Mouse (Mus musculus): Measurements from ENCODE around the gene Gm49673.
"Not testable (repeated sequence)": the region's sequence is repeated elsewhere in the genome, so short reads cannot be mapped to it uniquely, and the experiment has no call there.

Gm49673 gene

DNA sequence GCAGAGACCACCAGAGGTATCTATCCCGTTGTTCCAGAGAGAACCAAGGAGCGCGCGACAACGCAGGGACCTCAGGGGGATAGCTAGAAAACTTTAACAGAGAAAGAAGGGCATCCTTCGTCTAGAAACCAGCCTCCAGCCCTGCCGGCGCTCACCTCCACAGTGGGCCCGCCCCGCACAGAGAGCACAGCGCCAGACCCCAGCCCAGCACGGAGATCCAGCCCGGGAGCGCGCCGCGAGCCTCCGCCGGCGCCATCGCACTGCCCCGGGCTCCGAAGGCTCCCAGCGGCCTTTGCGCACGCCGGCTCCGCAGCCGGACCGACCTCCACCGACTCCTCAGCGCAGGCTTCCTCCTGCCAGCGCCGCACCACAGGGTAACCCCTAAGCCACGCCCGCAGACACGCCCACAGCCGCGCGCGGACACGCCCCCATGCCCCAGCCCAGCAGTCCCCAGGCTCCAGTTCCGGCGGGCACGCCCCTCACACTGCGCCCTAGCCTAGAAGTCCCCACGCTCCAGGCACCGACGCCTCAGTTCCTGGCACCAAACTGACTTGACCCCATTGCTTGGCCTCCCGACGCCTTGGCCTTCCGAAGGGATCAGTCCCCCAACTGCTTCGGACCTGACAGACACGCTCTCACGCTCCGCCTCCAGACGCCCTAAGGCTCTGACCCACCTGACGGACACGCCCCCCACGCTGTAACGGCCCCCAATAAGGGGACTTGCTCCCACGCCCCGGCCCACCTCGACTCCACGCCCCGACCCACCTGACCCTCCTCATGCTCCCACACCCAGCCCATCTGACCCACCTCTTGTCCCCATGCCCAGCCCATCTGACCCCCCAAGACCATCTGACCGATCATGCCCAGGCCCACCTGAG, at the start of gene Gm49673, which contains the start of gene Rnaset2a:
Gm49673 (minus strand) TSS at position 350 of the 878 bp plus-strand sequence.
Rnaset2a (minus strand) TSS at position 659 of the 878 bp plus-strand sequence.
- DNase-seq (ENCODE audit: low spot score), result not testable (repeated sequence)

DNA sequence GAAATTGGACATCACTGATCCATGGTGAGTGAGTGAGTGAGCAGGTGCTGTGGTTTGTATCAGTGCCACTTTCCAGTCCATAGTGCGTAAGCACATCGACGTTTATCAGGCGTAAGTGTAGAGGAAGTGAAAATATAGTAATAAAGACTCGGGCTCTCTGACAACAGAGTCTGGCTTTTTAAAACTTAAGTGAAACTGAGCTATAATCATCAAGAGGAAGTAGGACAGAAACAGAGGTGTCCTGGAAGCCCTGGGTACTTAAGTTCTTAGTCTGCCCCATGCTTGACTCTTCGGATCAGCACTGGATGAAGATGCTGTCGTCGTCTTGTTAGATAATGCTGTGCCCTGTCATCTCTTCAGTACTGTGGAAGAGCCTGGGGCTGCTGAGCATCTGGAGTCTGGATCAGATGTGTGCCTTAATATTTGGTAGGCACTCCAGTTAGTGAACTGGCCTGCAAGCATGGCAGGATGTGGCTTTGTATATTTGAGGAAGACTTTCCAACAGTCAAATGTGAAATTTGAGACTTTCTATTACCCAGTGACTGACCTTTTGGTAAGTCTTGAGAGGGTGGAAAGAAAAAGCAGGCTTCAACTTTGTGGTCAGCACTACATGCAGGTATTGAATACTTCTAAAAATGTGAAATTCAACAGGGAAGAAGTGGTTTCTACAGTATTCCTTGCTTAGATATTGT, 48.2 kb upstream of the Gm49673 start:
- DNase-seq (ENCODE audit: low spot score), result peak; percentile 14

DNA sequence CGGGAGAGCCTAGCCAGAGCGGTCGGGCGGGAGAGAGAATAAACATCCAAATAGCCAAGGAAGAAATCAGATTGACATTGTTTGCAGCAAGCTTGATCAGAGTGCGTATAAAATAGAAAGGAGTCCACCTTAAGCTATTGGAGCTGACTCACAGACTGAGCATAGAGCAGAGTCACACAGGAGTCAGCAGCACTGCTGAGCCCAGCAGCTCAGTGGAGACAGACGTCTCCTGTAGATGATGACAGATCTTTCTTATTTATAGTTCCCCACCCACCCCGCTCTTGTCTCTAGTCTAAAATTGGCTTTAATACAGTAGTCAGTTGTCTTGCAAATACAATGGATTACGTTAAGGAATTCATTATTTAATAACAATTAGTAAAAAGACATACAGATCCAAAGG, 46.1 kb upstream of the Gm49673 start:
- DNase-seq (ENCODE audit: low spot score), result no peak

DNA sequence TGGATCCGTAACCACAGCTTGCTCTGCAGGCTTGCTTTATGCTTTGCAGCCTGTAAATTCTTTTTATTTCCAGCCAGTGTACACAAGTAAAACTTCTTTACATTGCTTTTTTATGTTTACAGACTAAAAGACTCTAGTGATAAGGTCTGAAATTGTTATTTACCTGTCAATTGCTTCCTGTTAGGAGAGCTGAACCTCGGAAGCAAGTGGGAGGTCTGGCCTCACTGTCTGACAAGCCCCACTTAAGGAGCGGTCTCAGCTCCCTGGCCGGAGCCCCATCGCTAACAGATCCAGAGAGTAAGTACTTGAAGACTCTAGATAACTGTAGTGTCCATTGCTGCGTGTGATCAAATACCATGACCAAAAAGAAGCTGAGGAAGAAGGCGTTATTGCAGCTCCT, 36.6 kb upstream of the Gm49673 start:
- DNase-seq (ENCODE audit: low spot score), result no peak

DNA sequence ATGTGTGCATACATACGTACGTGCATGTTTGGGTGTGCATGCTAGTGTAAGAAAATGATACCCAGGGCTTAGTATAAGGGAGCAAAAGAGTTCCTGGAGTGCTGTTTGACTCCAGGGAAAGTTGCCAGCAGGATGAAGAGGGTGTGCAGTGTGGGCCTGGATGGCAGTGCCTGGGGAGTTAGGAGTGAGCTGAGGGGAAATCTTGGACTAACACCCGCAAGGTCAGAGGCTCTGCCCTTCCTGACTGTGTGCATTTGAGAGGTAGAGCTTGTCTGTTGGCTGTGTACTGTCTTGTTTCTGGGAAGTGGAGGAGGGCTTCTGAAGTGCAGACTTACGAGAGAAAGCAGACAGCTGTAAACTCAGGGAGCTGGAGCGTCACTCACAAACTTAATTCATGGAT, 36.2 kb upstream of the Gm49673 start:
- DNase-seq (ENCODE audit: low spot score), result no peak

DNA sequence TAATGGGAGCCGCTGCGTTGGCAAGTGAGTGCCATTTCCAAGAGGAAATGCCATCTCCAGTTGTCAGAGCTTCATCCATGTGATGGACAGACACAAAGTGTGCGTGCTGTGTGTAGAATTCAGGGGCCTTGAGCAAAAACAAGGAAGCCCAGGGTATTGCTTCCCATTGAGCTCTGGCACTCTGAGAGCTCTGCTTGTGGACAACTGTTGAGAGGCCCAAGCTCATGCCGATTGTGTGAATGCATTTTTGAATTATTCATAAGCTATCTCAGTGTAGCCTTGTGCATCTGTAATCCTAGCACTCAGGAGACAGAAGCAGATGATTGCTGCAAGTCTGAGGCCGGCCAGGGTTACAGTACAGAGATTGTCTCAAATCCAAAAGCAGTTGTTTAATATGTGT, 29.5 kb upstream of the Gm49673 start:
- no peak for DNase-seq (ENCODE audit: low spot score)

DNA sequence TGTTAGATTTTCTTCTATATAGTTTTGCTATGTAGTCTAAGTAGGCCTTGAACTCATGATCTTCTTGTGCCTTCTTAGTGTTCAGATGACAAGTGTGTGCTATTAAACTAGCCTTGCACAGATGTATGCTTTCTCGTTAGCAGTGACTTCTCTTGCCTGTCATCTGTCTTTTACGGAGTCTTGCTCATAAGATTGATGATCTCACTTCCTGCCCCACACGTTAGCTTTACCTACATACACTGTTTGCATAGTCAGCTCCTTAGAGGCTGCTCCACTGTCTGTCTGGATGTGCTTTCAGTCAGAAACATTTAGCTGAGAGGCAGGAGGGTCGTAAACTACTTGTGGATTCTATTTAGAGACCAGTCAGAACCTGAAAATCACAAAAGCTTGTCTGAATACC, 23.5 kb upstream of the Gm49673 start:
- DNase-seq (ENCODE audit: low spot score), result no peak

DNA sequence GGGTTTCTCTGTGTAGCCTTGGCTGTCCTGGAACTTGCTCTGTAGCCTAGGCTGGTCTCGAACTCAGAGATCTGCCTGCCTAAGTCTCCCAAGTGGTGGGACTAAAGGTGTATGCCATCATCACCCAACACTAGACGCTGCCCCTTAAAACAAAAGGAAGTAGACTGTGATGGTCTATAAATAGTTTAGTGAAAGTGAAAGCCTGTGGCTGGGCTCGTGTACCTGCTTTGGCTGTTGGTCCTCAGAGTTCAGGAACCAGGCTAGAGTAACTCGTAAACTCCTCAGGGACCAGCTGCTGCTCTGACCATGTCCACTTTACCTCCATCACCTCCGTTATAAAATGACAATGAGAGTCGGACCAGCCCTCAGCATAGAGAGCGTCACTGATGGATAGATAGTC, 22.7 kb upstream of the Gm49673 start:
- no peak for DNase-seq (ENCODE audit: low spot score)

DNA sequence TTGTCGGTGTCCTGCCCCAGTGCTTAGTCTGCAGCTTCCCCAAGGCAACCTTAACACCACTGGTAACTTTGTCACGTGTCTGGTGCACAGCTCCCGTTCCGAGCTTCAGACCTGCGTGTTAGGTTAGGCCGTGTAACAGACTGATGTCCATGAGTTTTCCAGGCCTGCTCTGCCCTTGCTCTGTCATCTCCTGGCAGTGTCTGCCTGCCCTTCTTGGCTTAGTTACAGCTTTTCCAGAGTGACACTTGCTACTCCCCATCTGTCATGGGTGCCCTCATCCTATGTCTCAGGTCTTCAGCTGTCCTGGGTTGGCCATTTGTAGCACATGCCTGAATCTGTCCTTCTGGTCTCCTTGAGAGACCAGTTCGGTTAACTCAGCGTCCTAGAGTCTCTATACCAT, 19.8 kb upstream of the Gm49673 start:
- not testable (repeated sequence) for DNase-seq (ENCODE audit: low spot score)

DNA sequence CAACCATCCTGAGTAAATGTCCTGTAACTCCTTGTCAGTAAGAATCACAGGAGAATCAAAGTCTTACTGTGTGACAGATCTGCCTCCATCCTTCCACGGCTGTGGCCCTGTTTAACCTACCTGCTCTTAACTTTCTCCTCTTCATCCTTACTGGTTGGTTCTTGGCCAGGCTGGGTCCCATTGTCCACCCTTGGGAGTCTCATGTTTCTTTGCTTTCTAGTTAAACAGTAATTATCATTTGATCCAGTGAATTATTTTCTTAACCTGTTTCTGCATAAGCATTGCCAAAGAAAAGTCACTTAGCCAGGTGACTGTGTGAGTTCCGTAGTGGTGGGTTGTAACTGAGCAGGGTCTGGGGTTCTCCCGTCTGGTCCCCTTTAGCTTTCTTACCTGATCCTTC, 18.9 kb upstream of the Gm49673 start:
- not testable (repeated sequence) for DNase-seq (ENCODE audit: low spot score)

DNA sequence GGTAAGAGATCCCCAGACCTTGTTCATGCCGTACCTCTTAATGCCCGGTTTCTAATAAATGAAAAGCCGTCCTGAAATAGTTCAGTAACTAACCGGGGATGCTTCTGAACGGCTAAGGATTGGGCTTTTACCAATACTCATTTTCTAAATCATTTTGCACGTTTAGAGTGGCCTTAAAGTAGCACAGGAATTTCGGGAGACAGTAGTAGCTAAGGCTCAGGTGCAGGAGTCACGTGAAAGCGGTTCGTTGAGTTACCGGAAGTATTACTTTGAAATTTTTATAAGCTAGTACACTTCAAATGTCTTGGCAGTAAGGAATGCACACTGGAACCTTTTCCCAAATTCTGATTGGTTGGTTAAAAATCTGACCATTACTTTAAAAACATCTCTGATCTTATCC, 18.4 kb upstream of the Gm49673 start:
- DNase-seq (ENCODE audit: low spot score), result not testable (repeated sequence)

DNA sequence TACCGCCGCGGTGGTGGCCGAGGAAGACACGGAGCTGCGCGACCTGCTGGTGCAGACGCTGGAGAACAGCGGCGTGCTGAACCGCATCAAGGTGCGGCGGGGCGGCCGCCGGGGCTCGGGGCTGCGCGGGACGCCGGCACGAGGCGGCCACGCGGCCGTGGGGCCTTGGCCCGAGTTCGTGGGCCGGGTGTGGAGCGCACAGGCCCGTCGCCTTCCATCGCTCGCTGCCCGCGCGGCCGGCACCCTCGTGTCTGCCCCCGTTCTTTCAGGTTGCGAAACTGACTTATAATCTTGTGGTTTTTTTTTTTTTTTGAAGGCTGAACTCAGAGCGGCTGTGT, 18.0 kb upstream of the Gm49673 start:
- DNase-seq (ENCODE audit: low spot score), result not testable (repeated sequence)

DNA sequence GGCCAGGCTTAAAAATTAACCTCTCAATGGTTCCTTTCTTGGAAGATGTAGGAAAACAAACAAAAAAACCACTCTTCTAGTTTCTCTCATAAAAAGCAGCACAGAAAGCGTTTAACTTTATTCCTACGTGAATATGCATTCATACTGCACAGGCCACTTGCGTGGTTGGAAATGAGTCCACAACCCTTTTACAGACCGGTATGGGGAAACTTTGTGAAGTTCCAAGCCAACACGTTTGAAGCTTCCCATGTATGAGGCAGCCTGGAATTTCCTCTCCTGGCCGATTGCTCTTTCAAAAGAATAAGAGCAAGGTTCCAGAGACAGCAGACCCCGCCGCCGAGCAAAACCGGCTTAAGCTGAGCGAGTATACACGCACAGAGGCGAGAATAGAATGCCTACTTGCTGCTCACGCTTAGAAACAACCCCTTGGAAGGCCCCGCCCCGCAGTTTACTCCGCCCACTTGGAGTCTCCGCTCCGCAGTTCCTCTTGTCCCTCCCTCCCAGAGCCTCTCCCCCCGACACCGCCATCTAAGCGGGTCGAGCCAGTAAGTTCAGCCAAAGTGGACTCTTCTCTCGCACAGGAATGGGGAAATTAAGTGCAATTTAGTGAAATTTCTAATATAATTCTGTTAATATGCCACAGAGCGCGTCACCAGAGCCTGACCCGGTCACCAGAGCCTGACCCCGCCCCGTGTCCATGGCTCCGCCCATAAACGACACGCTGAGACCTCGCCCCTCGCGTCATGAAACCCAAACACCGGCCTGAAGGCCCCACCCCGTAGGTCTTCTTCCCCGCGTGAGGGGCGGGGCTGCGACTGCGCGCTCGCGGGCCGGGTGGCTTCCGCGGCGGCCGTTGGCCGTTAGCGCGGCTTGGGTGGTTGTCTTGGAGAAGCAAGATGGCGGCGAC, 17.4 kb upstream of the Gm49673 start, which contains the start of gene Fgfr1op:
Fgfr1op (plus strand) TSS at position 801 of the 907 bp plus-strand sequence.
- peak; percentile 51 for DNase-seq (ENCODE audit: low spot score)

DNA sequence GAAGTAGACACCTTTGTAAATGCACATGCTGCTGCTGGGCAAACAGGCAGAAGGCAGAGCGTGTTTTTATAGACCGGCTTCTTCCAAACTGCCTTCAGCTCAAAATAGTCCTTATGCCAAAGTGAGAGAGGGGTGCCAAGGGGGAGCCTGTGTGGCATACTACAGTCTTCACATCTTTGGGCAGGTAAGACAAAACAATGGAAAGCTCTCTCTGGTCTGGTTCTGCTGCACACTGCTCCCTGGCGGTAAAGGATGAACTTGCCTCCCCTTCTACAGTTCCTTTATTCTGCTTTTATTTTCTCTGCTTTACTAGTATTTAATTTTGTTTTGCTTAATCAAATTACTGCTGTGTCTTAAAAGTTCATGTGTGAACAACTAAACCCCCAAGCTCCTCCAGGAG, 13.4 kb upstream of the Gm49673 start:
- peak; percentile 43 for DNase-seq (ENCODE audit: low spot score)

DNA sequence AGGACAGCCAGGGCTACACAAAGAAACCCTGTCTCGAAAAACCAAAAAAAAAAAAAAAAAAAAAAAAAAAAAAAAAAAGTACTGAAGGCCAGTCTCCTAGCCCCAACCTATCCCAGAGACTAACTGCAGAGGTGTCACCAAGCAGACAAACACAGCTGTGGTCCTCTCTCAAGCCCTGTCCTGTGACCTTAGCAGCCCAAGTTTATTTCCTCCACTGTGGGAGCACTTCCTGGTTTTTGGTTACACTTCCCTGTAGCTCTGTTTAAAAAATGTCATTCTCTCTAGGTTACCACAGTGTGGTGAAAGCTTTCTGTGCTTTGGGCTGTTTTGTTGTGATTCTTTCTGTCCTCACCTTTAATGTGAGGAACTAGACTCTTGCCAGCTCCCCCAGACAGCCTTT, 11.0 kb upstream of the Gm49673 start:
- not testable (repeated sequence) for DNase-seq (ENCODE audit: low spot score)

DNA sequence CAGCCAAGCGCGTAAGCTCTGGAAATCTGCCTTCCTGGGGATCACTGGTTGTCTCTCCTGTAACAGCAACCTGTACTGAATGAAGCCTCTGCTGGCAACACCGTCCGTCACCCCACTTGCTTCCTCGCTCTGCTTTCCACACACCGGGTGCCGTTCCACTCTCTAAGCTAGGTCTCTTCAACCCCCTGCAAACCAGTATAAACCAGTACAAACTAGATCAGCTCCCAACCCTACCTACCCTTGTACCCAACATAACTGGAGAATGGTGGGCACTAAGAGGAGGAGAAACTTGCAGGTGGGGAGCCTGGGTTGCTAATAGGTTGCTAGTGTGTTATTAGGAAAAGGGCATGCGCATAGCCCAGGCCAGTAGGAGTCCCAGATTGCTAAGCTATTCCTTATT, 8.4 kb upstream of the Gm49673 start:
- DNase-seq (ENCODE audit: low spot score), result not testable (repeated sequence)

DNA sequence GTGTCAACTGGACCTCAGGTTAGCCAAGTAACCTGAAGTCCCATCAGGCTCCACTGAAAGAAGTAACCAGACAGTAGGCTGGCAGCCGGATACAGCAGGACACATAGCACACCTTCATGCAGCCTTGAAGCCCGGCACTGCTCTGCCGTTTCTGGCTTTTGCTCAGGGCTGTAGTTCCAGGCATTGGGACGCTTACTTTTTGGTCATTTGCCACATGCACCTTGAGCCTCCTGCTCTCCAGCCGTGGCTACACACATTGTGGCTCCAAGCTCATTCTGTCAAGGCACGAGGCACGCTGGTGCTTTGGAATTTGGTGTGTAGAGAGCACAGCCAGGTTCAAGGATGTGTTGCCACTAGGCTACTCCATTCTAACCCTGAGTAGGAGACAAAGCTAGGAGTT, 7.4 kb upstream of the Gm49673 start:
- not testable (repeated sequence) for DNase-seq (ENCODE audit: low spot score)

DNA sequence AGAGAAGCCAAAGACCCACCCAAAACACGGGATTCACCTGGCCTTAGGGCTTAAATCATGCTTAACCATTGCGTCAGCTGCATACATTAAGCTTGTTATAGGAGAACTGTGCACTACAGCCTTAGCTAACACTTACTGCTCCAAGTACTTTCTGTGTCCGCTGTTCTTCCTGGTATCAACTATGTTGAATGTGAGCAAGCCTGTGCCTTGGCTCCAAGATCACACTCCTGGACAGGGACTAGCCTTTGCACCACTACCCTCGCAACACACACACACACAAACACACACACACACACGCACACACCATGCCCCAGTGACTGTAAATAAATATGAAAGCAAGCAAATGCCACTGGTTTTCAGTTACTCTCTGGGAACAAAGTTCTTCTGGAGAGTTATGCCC, 657 bp downstream of the Gm49673 start:
- DNase-seq (ENCODE audit: low spot score), result not testable (repeated sequence)

DNA sequence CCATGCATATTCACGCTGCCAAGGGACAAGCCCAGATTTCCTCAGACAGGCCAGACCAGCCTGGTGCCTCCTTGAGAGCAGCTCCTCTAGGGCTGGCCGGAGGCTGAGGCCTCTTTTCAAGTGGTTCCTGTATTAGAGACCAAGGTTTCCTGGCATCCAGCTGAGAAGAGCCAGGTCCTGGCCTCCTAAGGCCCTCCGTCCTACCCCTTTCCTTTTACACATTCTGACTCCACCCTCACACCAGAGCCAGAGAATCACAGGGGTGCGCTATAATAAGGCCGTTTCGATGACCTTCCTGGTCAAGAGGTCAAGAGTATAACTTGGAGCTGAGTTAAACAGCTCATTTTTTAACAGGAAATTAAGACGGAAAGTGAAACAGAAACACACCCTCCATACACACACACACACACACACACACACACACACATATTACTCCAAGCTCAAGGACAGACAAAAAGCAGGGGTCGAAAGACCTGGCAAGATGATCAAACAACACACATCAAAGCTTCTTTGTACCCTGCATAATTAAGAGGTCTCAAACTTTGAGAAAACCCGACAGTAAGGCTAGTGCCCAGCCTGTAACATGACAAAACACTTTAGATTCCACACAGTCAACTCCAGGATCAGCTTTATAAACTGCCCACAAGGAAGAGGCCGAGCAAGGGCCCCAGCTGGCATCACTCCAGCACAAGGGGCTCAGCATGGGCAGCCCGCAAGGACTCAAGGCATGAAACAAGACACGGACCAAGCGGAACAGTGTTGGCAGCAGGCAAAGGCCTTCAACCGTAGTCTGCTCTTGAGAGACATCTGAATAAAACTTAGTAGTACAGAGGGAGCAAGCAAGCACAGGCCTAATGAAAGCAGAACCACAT, 3.5 kb downstream of the Gm49673 start:
- peak; percentile 67 for DNase-seq (ENCODE audit: low spot score)

DNA sequence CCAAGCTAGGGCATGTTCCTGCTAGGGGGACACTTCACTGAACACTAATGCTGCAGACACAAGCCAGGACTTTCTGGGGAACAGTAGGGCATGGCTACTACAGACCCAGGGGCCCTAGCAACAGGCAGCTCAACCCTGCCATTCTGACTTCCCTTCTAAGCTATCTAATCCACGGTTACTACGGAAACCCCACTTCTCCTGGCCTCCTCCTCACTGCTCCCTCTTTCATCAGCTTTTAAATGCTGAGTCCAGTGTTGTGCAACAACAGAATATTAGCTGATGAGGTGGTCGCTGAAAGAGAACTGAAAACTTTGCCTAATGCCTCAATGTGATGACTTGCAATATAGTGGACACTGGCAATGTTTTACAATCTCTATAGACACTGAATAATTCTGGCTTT, 7.4 kb downstream of the Gm49673 start:
- DNase-seq (ENCODE audit: low spot score), result peak; percentile 7

DNA sequence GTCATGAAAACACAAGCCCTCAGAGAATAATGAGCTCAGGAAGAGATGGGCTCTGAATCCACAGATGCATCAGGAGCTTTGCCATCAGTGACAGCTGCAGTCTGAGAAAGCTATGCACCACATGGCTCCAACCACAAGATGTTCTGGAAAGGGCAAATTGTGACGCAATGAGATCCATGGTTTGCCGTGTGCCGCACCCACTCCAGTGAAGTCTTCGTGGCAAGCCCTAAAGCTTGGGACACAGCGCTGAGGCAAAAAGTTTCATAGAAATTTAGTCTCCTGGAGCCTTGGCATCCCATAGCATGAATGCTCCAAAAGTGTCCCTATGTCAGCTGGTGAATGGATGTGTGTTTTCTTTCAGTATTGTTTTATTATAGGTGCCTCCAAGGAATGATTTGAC, 9.5 kb downstream of the Gm49673 start:
- DNase-seq (ENCODE audit: low spot score), result not testable (repeated sequence)

Measured in lung, postnatal 25 days (tissue).